Mouse (Mus musculus) hematopoietic stem cell, adult 5-6 weeks (primary cell): ENCODE measurements around the gene Snx9. TPM values are rescaled to one million over a fixed set of nuclear protein-coding genes. Genes with fewer than 3 reads are reported as not detected.
A peak's percentile ranks its signal among the peaks of the same experiment; 100 is the strongest.

Experiments used
- ATAC-seq, 2 experiments: fragments of 125-278 bp in 1 of 2; replicated peaks in 1 of 2; 2 replicates each; pipeline ENCODE4 v1.8.0; 2016 to 2017; ENCODE audit warnings: inconsistent platforms in 2 of 2, mild to moderate bottlenecking in 2 of 2, moderate number of reproducible peaks in 2 of 2, low read depth in 1 of 2, moderate TSS enrichment in 1 of 2; ENCODE audit not compliant: low FRiP score in 2 of 2, poor library complexity in 2 of 2, severe bottlenecking in 2 of 2, insufficient read depth in 1 of 2, low TSS enrichment in 1 of 2
- total RNA-seq: library from RNA; stranded (forward); fragments of 172-1452, 232-1000 nt; gene quantifications from 2 replicates; pipeline ENCODE4 v1.2.3, GENCODE M21; 2017

Gene Snx9
- total RNA-seq, 1 experiment from 2014 or later: 28.8 TPM

DNA sequence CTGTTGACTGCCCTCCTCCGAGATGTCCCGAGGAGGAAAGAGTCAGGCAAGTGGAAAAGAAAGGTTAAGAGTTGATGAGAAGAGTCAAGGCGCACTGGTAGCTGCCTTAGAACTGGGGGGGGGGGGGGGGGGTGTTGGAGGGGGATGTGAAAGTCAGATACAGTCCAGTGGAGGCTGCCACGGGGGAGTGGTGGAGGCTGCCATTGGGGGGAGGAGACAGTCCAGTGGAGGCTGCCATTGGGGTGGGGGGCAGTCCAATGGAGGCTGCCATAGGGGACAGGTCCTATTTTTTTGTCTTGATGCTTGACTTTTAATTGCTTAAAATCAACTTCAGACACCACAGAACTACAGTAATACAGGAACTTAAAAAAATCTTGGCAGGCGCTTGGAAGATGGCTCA is 91.0 kb downstream of the Snx9 start:
- ATAC-seq: no peak

GRCm38 (mm10) chr17:5934554-5935324 is 93.6 kb downstream of the Snx9 start:
- peak; percentile 93 to 97 for ATAC-seq

DNA sequence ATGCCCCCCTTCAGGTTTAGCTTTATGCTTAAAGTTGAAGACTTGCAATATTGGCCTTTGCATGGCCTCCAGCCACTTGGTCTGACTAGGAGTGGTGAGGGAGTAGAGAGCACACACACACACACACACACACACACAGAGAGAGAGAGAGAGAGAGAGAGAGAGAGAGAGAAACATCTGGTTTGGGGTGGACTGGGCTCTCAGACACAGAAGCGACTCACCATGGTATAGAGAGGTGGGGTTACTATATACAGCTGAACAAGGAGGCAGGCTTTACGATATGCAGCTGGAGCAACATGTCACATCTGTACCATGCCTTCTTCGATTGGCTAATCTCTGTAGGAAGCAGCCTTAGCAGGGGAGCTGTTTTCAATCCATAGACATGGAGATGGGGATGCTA is 94.6 kb downstream of the Snx9 start:
- no peak for ATAC-seq

DNA sequence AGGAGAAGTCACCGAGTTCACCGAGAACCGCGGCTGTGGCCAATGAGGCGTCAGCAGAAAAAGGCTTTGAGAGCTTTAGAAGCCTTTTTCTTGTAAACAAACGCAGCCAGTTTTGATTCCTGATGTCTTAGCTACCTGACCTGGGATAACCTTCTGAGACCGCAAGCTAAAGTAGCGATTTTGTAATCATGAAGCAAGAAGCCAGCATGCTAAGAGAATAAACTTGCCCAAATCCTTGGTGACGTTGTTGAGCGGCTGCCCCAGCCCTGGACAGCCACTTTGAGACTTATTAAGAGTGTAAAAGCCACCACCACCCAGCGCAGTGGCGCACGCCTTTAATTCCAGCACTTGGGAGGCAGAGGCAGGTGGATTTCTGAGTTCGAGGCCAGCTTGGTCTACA is 95.1 kb downstream of the Snx9 start:
- ATAC-seq: no peak

DNA sequence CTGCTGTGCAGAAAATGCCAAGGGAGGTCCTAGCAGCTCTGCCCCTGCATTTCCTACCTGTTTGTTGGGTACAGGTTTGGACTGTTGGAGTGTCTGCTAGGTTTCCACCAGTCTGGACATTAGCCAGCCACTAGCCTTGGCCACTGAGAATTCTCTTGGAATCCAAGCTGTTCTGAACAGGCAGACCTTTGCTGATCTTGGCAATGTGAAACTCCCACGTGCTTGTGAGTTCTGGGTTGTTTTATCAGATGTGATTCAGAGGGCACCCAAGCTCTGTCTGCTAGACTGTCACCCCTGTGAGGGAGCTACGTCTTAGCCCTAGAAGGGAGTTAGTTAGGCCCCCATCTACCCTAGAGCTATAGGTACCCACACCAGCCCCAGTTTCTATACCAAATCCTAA is 96.3 kb downstream of the Snx9 start:
- ATAC-seq: no peak

- ATAC-seq: no peak
Measured at GRCm38 (mm10) chr17:5939871-5940270, 98.7 kb downstream of the Snx9 start.

GRCm38 (mm10) chr17:5940792-5941191 is 99.7 kb downstream of the Snx9 start:
- ATAC-seq: peak; percentile 91 to 93

- ATAC-seq: no peak; a peak in 1 of 4 replicates
Measured at GRCm38 (mm10) chr17:5941230-5942043, 100.3 kb downstream of the Snx9 start, which contains the start of gene Synj2. TSS of gene Synj2 (plus strand) at chr17:5941280.

GRCm38 (mm10) chr17:5942156-5942555 is 101.0 kb downstream of the Snx9 start:
- ATAC-seq: no peak

GRCm38 (mm10) chr17:5943053-5943452 is 101.9 kb downstream of the Snx9 start:
- no peak for ATAC-seq

- no peak for ATAC-seq
Measured at GRCm38 (mm10) chr17:5947039-5947438, 105.9 kb downstream of the Snx9 start.

- ATAC-seq: no peak
Measured at GRCm38 (mm10) chr17:5952455-5952854, 111.3 kb downstream of the Snx9 start.

GRCm38 (mm10) chr17:5956350-5957000 is 115.3 kb downstream of the Snx9 start:
- no peak for ATAC-seq

- no peak for ATAC-seq
Measured at GRCm38 (mm10) chr17:5957097-5957496, 116.0 kb downstream of the Snx9 start.

DNA sequence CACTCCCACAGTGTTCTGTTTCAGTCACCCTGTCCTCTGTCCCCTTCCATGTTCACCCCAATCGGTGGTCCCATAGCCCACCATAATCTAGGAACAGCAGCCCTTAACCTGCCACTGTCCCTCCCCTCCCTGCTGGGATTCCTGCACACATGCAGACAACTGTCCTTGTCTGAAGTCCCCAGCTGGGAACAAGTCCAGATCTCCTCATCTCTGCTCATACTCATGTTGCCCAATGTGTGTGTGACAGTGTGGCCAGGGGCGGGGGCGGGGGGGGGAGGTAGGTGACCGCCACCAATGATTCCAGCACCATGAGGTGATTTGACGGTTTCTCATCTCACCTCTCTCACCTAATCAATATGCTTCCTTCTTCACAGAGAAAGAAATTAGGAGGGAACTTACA is 117.1 kb downstream of the Snx9 start:
- no peak for ATAC-seq

GRCm38 (mm10) chr17:5958636-5959035 is 117.5 kb downstream of the Snx9 start:
- ATAC-seq: no peak

- no peak for ATAC-seq
Measured at GRCm38 (mm10) chr17:5959096-5959495, 118.0 kb downstream of the Snx9 start.

DNA sequence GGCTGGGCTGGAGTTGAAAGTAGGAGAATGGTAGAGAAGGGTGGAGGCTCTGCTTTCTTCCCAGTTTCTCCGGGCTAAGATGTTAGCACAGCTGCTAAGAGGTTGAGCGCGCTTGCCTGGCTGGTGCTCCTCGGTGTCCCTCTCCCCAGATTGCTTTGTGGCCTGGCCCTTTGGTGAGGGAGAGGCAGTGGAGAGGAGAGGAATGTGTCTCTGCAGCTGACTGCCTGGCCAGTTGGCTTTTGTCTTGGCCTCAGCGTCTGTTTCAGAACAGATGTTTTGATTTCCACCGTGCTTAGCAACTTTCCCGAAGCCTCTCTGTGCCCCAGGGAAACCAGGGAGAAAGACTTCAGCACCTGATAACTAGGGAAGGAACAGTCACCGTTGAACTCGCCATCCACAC is 118.7 kb downstream of the Snx9 start:
- no peak for ATAC-seq
